Mouse (Mus musculus): ENCODE measurements at regions not wholly inside any gene's neighbourhood (a gene's known extent, or its start where the extent isn't known, plus 50 kb on each side); places are given as distances from the start of the nearest gene placed in this dataset.
A peak's percentile ranks its signal among the peaks of the same experiment; 100 is the strongest.

DNA sequence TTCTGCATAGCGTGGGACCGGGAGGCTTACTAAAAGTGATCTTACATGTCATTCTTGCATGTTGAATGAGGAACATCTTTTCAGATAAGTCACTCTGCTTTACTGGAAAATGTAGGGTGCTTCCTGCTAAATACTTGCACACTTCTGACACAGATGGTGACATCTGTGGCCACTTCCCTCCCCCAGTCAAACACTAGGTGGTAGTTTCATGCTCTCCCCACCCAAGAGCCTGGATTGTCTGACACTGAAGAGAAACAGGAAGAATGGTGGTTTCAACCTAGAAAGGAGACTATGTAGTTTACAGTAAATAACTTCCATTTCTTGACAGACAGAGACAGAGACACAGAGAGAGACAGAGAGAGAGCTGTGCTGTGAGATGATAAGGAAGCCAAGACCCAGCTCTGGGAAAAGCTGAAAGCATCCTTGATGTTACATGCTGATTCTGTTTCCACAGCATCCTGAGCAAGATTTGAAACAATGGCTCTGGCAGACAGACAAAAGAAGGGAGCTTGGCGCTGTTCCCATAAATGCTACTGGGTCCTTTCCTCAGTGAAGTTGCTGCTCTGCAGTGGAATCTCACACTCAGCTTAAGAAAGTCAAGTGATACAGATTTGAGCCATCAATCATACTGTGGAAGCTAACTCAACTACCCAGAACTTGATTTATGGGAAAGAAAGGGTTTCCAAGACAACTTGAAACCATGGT, 61.9 kb upstream of the Picalm start:
- Histone ChIP-seq H3K27ac (ENCODE audit: insufficient read depth, low read depth) (no peak overlapping the region), H3K27me3 (replicated peaks) (no peaks in the 10 kb centered on the region), H3K9ac (ENCODE audit: insufficient read depth, low read depth) (no peak overlapping the region), H3K36me3 (replicated peaks in 1 of 2; ENCODE audit: control insufficient read depth in 1 of 2, insufficient read depth in 1 of 2, low read length in 1 of 2) (no peaks in the 10 kb centered on the region), H3K9me3 (replicated peaks; ENCODE audit: low read length) (no peaks in the 10 kb centered on the region), H3K4me3 (replicated peaks in 1 of 3; ENCODE audit: low read depth in 2 of 3, low read length in 2 of 3, poor library complexity in 1 of 3) (no peak overlapping the region), H3K4me2 (ENCODE audit: insufficient read depth, low read depth, poor library complexity, severe bottlenecking) (no peak overlapping the region), H3K4me1 (ENCODE audit: control insufficient read depth in 1 of 2, insufficient read depth in 2 of 2) (peaks cover 0 to 10% of the 10 kb centered on the region in 2 experiments; a peak in 1 of 4 replicates), H3K79me2 (replicated peaks; ENCODE audit: control insufficient read depth, extremely low read depth, insufficient read depth, poor library complexity, severe bottlenecking) (no peaks in the 10 kb centered on the region)
- in situ Hi-C loops (cut with MboI; ENCODE audit: low pct_ligation_motif_present, low pct_unique_long_range_greater_than_20kb, low sequenced_read_pairs) (no loop called here), dilution Hi-C loops (cut with MboI; ENCODE audit: extremely low pct_ligation_motif_present, extremely low pct_unique_long_range_greater_than_20kb, low sequenced_read_pairs) (no loop called here)
- peak; percentile 31; the same call in 1 of the 2 replicates for TF ChIP-seq BHLHE40 (IDR thresholded peaks at IDR 0.05; ENCODE audit: low read depth, low read length)
- no peak for TF ChIP-seq PAX5 (IDR thresholded peaks at IDR 0.05; ENCODE audit: low read length)
- no peak for TF ChIP-seq MAFK (IDR thresholded peaks at IDR 0.05; ENCODE audit: insufficient replicate concordance, low read length)
- TF ChIP-seq ELF1 (IDR thresholded peaks at IDR 0.05; ENCODE audit: low read depth, low read length) = 0 out of 2 replicates have a peak, but pooled peaks have one; percentile 25
- TF ChIP-seq IRF4 (IDR thresholded peaks at IDR 0.05; ENCODE audit: low read depth, low read length) = peak; percentile 28; the same call in 1 of the 2 replicates
- no peak for TF ChIP-seq KAT2A (IDR thresholded peaks at IDR 0.05; ENCODE audit: insufficient replicate concordance, low read length)
- TF ChIP-seq NELFE (IDR thresholded peaks at IDR 0.05; ENCODE audit: low read depth, low read length) = no peak
- TF ChIP-seq USF1 (IDR thresholded peaks at IDR 0.05; ENCODE audit: low read depth, low read length) = no peak
- no peak for TF ChIP-seq JUN (IDR thresholded peaks at IDR 0.05; ENCODE audit: insufficient read depth, low read depth, low read length)
- no peak for TF ChIP-seq TBP (conservative IDR thresholded peaks at IDR 0.05; ENCODE audit: low read depth, low read length)
- peak; percentile 36; the same call in 1 of the 2 replicates for TF ChIP-seq TCF12 (IDR thresholded peaks at IDR 0.05; ENCODE audit: low read depth, low read length)
- TF ChIP-seq EP300 (IDR thresholded peaks at IDR 0.05; ENCODE audit: low read length) = peak; percentile 36; the same call in 1 of the 2 replicates
- TF ChIP-seq MYC (IDR thresholded peaks at IDR 0.05; ENCODE audit: low read depth, low read length) = no peak
- no peak for TF ChIP-seq UBTF (IDR thresholded peaks at IDR 0.05; ENCODE audit: low read depth, low read length)
- 0 out of 2 replicates have a peak, but pooled peaks have one; percentile 10 for TF ChIP-seq ETS1 (conservative IDR thresholded peaks at IDR 0.05; ENCODE audit: low read depth, low read length)
- no peak for TF ChIP-seq RCOR1 (conservative IDR thresholded peaks at IDR 0.05; ENCODE audit: low read depth, low read length)
- no peak for TF ChIP-seq MXI1 (IDR thresholded peaks at IDR 0.05; ENCODE audit: low read depth, low read length)
- no peak for TF ChIP-seq SIN3A (IDR thresholded peaks at IDR 0.05; ENCODE audit: low read length)
- TF ChIP-seq NRF1 (IDR thresholded peaks at IDR 0.05; ENCODE audit: low read depth, low read length) = no peak
- no peak for TF ChIP-seq ZNF384 (IDR thresholded peaks at IDR 0.05; ENCODE audit: low read depth, low read length)
- no peak for TF ChIP-seq POLR2AphosphoS2 (IDR thresholded peaks at IDR 0.05; ENCODE audit: low read depth, low read length)
- TF ChIP-seq ZMIZ1 (IDR thresholded peaks at IDR 0.05; ENCODE audit: low read depth, low read length) = no peak
- DNase-seq (ENCODE audit: extremely low read depth) = peak; percentile 43

Measured in CH12.LX (cell line).